In the genomic region with DNA sequence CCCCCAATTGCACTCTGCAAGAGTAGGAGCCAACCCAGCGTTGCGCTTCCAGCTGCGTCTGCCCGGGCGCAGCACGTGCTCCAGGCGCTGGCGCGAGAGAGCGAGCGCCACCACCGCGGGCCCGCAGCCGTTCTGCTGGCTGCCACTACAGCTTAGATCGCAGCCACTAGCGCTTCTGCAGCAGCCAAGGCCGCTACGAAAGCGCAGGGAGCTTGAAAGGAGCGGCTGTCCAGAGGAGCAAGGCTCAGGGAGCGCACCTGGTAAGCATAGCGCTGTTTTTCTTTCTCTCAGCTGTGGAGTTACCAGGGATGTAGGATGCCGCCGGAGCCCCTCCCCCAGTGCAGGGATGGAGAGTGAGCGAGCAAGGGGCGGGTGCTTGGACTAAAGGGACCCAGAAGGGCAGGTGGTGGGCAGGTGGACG, we compare ENCODE assay signal across 9 mouse cellular contexts. TPM values are rescaled to one million over a fixed set of nuclear protein-coding genes. Genes with fewer than 3 reads are reported as not detected.
DNase-seq lines count a peak whose midpoint lies in the region; ATAC-seq lines count a peak whose summit lies in the region.
"Had no signal": no experiment of that assay in that cellular context is flagged by ENCODE, and none has a peak within 500 bp of the region (broad histone marks: within the 10 kb centered on the region; RNA-seq: fewer than 3 reads in every experiment).

No protein-coding gene starts in this region.

- ATAC-seq in embryonic facial prominence, embryonic 15.5 days (ENCODE audit: insufficient number of reproducible peaks, low FRiP score, low TSS enrichment, low read depth) = no peak
- peak; percentile 95 for ATAC-seq in midbrain, embryonic 15.5 days (replicated peaks)
- ATAC-seq in activated CD4-positive, CD25-positive, alpha-beta regulatory T cell, adult 4 months = no peak

- H3K4me3 ChIP-seq in embryonic facial prominence, embryonic 15.5 days (replicated peaks) = 0 out of 2 replicates have a peak overlapping the region, but pooled peaks have one; percentile 18
- peak overlapping the region; percentile 63 for H3K4me3 ChIP-seq in midbrain, embryonic 15.5 days
- H3K4me3 ChIP-seq: erythroblast, embryonic 14.5 days had no signal

- peaks cover 5% of the 10 kb centered on the region for H3K4me1 ChIP-seq in embryonic facial prominence, embryonic 15.5 days
- peaks cover 11% of the 10 kb centered on the region for H3K4me1 ChIP-seq in midbrain, embryonic 15.5 days

- H3K9ac ChIP-seq in embryonic facial prominence, embryonic 15.5 days = no peak overlapping the region
- H3K9ac ChIP-seq in midbrain, embryonic 15.5 days = peak overlapping the region; percentile 78

- 2% methylated on average over 28 of the region's 28 CpGs for WGBS in embryonic facial prominence, embryonic 15.5 days
- WGBS in midbrain, embryonic 15.5 days = under 1% methylated on average over 28 of the region's 28 CpGs

- peak overlapping the region; percentile 36; the same call in 1 of the 2 replicates for H3K4me2 ChIP-seq in embryonic facial prominence, embryonic 15.5 days (replicated peaks)
- peak overlapping the region; percentile 73 for H3K4me2 ChIP-seq in midbrain, embryonic 15.5 days

- no peaks in the 10 kb centered on the region for H3K36me3 ChIP-seq in embryonic facial prominence, embryonic 15.5 days
- no peaks in the 10 kb centered on the region for H3K36me3 ChIP-seq in midbrain, embryonic 15.5 days (replicated peaks)

- H3K27ac ChIP-seq in embryonic facial prominence, embryonic 15.5 days (replicated peaks) = no peak overlapping the region
- peak overlapping the region; percentile 90 for H3K27ac ChIP-seq in midbrain, embryonic 15.5 days

- peaks cover 26% of the 10 kb centered on the region for H3K27me3 ChIP-seq in embryonic facial prominence, embryonic 15.5 days
- no peaks in the 10 kb centered on the region for H3K27me3 ChIP-seq in midbrain, embryonic 15.5 days (replicated peaks)

- no peaks in the 10 kb centered on the region for H3K9me3 ChIP-seq in embryonic facial prominence, embryonic 15.5 days (replicated peaks)
- no peaks in the 10 kb centered on the region for H3K9me3 ChIP-seq in midbrain, embryonic 15.5 days

- DNase-seq in ovary, postnatal 36 days (ENCODE audit: low spot score) = peak; percentile 4
- DNase-seq in ovary, postnatal 14 days (ENCODE audit: low spot score) = no peak
- DNase-seq in layer of hippocampus, adult 8-10 months (ENCODE audit: low spot score in 2 of 2) = peak; percentile 47 to 70
- DNase-seq in urinary bladder, postnatal 10 days (ENCODE audit: low spot score) = no peak

RNA-seq across cellular contexts. Expression of gene Grm5, which starts 0.3 kb away (rescaled TPM):
- polyA plus RNA-seq in embryonic facial prominence, embryonic 15.5 days (2015; fragmentation: Nextera tagmentation; extraction: Ambion mirVana) = 0.04 and 0.08 TPM in 2 replicates
- total RNA-seq in layer of hippocampus, adult 8-10 months (2022) = 100 to 1,000 TPM; 227 to 263 (median 246) TPM
- 45.6 and 47.6 TPM in 2 replicates for polyA plus RNA-seq in midbrain, embryonic 15.5 days (2015; fragmentation: Nextera tagmentation; extraction: Ambion mirVana)
- polyA plus RNA-seq in activated CD4-positive, CD25-positive, alpha-beta regulatory T cell, adult 4 months (2017; shearing (Covaris generic)) = under 1 TPM in 1 of 2 experiments, not detected in 1; 0.15 TPM
- polyA plus RNA-seq: erythroblast, embryonic 14.5 days; spleen, adult 2 months had no signal

Comparison
In these comparisons a context has a peak if more than half of its experiments do, and no peak if none do; other contexts are left out.
1. DNase-seq: peak in ovary, postnatal 36 days (single experiment) and layer of hippocampus, adult 8-10 months (2 of 2); none in ovary, postnatal 14 days (single experiment) and urinary bladder, postnatal 10 days (single experiment).
2. RNA of gene Grm5, which starts 0.3 kb away (polyA plus RNA-seq): 45.6 to 47.6 TPM in midbrain, embryonic 15.5 days; 0.15 TPM in activated CD4-positive, CD25-positive, alpha-beta regulatory T cell, adult 4 months and 0.04 to 0.08 TPM in embryonic facial prominence, embryonic 15.5 days; every median in the first group is over 10 times any median in the second.